Mouse (Mus musculus) liver, postnatal 0 days (tissue): Measurements from ENCODE around the gene Myo5c. TPM values are rescaled to one million over a fixed set of nuclear protein-coding genes. Genes with fewer than 3 reads are reported as not detected.
A peak's percentile ranks its signal among the peaks of the same experiment; 100 is the strongest.

ENCODE experiments used
- ATAC-seq: fragments of 200-750 bp; cut with Nextera tagmentation; 2 replicates; pipeline ENCODE4 v1.8.0; 2017; ENCODE audit warnings: mild to moderate bottlenecking, moderate library complexity
- DNase-seq: peaks from one replicate; pipeline ENCODE4 v3.0.0-alpha.2; 2016
- H3K27ac ChIP-seq: fragments of 300-500 bp; sonication (generic); 2 replicates; pipeline ENCODE4 v1.5.1; 2014; ENCODE audit warnings: antibody characterized with exemption, moderate library complexity, mild to moderate bottlenecking, low read depth
- H3K27me3 ChIP-seq: fragments of 300-500 bp; sonication (generic); 2 replicates; pipeline ENCODE4 v1.6.1; 2014; ENCODE audit warnings: low read length, control low read depth, mixed read lengths; ENCODE audit not compliant: insufficient read depth
- H3K36me3 ChIP-seq: fragments of 300-500 bp; sonication (generic); replicated peaks from 2 replicates; pipeline ENCODE4 v1.6.1; 2014; ENCODE audit warnings: mild to moderate bottlenecking, control low read depth, low read length, moderate library complexity, mixed read lengths; ENCODE audit not compliant: insufficient read depth
- H3K4me1 ChIP-seq: fragments of 300-500 bp; sonication (generic); 2 replicates; pipeline ENCODE4 v1.6.1; 2014; ENCODE audit warnings: antibody characterized with exemption, mild to moderate bottlenecking, control low read depth; ENCODE audit not compliant: insufficient read depth
- H3K4me2 ChIP-seq: fragments of 300-500 bp; sonication (generic); 2 replicates; pipeline ENCODE4 v1.6.1; 2014; ENCODE audit warnings: low read depth, mild to moderate bottlenecking, low read length, moderate library complexity, mixed read lengths
- H3K4me3 ChIP-seq: fragments of 300-500 bp; sonication (generic); 2 replicates; pipeline ENCODE4 v1.5.1; 2014; ENCODE audit warnings: low read depth, low read length
- H3K9ac ChIP-seq: fragments of 300-500 bp; sonication (generic); replicated peaks from 2 replicates; pipeline ENCODE4 v1.6.1; 2014; ENCODE audit warnings: mild to moderate bottlenecking, moderate library complexity
- H3K9me3 ChIP-seq: fragments of 300-500 bp; sonication (generic); 2 replicates; pipeline ENCODE4 v1.6.1; 2016; ENCODE audit warnings: mild to moderate bottlenecking, control low read depth, low read length, mixed read lengths
- CTCF ChIP-seq: sonication (generic); IDR thresholded peaks from 2 replicates; pipeline ENCODE4 v1.5.1; 2016; ENCODE audit warnings: antibody characterized with exemption, low read depth
- EP300 ChIP-seq: IDR thresholded peaks from 2 replicates; pipeline ENCODE4 v1.6.1; 2016; ENCODE audit warnings: antibody characterized with exemption, low read depth, mild to moderate bottlenecking
- WGBS: fragments of 180-500 bp; shearing (Covaris S2); extraction: QIAGEN DNeasy Blood & Tissue Kit; methylation state at CpG from one replicate; pipeline ENCODE4 v1.1.7; 2014; ENCODE audit not compliant: insufficient replicate concordance; 5-methylcytosine and 5-hydroxymethylcytosine counted together
- polyA plus RNA-seq: library from polyadenylated mRNA; unstranded; fragments of >200 nt; fragmentation: Nextera tagmentation; extraction: Ambion mirVana; gene quantifications from 2 replicates; pipeline ENCODE4 v1.2.1, GENCODE M21; 2015

The Myo5c gene
- polyA plus RNA-seq, 1 experiment from 2014 or later = 0.48 TPM

DNA sequence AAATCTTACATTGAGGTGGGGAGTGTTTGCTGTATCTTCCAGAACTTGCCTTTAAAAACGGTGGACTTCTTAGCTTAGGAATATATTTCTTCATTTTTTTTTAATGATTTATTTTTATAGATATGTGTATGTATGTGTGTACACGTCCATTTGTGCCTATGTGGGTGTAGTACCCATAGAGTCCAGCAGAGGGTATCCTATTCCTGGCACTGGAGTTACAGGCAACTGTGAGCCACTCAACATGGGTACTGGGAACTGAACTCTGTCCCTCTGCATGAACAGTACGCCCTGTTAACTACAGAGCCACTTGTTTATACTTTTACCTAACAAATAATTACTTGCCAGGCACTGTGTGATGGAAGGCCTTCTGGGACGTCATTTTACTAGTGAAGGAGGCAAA lies 27.8 kb downstream of the Myo5c start:
- 81% methylated on average over 4 of the region's 4 CpGs for WGBS
- Histone ChIP-seq H3K27me3 (no peaks in the 10 kb centered on the region), H3K4me3 (no peak overlapping the region), H3K9ac (no peak overlapping the region), H3K27ac (no peak overlapping the region), H3K4me2 (no peak overlapping the region), H3K9me3 (no peaks in the 10 kb centered on the region), H3K4me1 (0 out of 2 replicates have a peak, but pooled peaks cover 3% of the 10 kb centered on the region), H3K36me3 (no peaks in the 10 kb centered on the region)
- DNase-seq (no peak), ATAC-seq (no peak)
- TF ChIP-seq CTCF (peak; percentile 50), EP300 (no peak)

DNA sequence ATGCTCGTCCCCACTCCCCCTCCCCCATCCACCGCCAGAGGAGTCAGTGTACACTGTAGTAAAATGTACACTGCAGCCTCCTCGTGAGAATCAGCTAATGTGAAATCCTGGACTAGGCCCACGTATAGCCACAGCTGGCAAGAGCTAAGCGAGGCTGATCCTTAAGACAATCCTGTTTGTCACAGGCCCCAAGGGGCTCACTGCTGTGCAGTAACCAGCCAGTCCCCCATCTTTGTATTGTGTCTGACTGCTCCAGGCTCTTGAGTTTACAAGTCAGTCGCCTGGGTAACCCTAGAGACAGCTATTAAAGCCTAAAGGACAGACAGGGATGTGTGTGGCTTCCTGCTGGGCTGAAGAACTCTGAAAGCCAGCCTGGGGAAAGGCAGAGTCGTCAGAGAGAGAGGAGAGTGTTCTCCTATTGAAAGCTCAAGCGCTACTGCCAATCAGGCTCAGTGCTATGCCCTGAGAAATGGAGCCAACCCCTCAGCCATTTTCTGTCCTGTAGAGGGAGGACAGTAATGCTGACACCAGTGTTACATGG lies 29.6 kb downstream of the Myo5c start:
- 0 out of 2 replicates have a peak, but pooled peaks cover 3% of the 10 kb centered on the region for H3K4me1 ChIP-seq
- H3K27me3 ChIP-seq = no peaks in the 10 kb centered on the region
- H3K4me3 ChIP-seq = no peak overlapping the region
- DNase-seq (no peak), ATAC-seq (no peak)
- H3K9ac ChIP-seq = no peak overlapping the region
- WGBS = 35% methylated on average over 8 of the region's 8 CpGs
- no peak for TF ChIP-seq CTCF
- TF ChIP-seq EP300 = no peak
- H3K9me3 ChIP-seq = no peaks in the 10 kb centered on the region
- no peak overlapping the region for H3K4me2 ChIP-seq
- no peak overlapping the region for H3K27ac ChIP-seq
- H3K36me3 ChIP-seq = no peaks in the 10 kb centered on the region

GRCm38 (mm10) chr9:75262235-75262826 lies 30.5 kb downstream of the Myo5c start:
- Histone ChIP-seq H3K36me3 (no peaks in the 10 kb centered on the region), H3K27ac (no peak overlapping the region), H3K9ac (no peak overlapping the region), H3K27me3 (no peaks in the 10 kb centered on the region), H3K4me2 (no peak overlapping the region), H3K4me1 (peaks cover 5% of the 10 kb centered on the region; the same call in 1 of the 2 replicates), H3K4me3 (no peak overlapping the region), H3K9me3 (no peaks in the 10 kb centered on the region)
- ATAC-seq (peak; percentile 26), DNase-seq (no peak)
- TF ChIP-seq EP300 = no peak
- TF ChIP-seq CTCF = peak; percentile 57
- 45% methylated on average over 8 of the region's 8 CpGs for WGBS

- DNase-seq (no peak), ATAC-seq (peak; percentile 56; the same call in 1 of the 2 replicates)
- no peaks in the 10 kb centered on the region for H3K27me3 ChIP-seq
- peaks cover 5% of the 10 kb centered on the region; the same call in 1 of the 2 replicates for H3K4me1 ChIP-seq
- H3K27ac ChIP-seq = no peak overlapping the region
- H3K9me3 ChIP-seq = no peaks in the 10 kb centered on the region
- no peak overlapping the region for H3K4me2 ChIP-seq
- WGBS = 52% methylated on average over 3 of the region's 3 CpGs
- TF ChIP-seq CTCF = no peak
- no peak for TF ChIP-seq EP300
- H3K9ac ChIP-seq = no peak overlapping the region
- H3K36me3 ChIP-seq = no peaks in the 10 kb centered on the region
- no peak overlapping the region for H3K4me3 ChIP-seq
Observed at GRCm38 (mm10) chr9:75264008-75264718, 32.3 kb downstream of the Myo5c start.

DNA sequence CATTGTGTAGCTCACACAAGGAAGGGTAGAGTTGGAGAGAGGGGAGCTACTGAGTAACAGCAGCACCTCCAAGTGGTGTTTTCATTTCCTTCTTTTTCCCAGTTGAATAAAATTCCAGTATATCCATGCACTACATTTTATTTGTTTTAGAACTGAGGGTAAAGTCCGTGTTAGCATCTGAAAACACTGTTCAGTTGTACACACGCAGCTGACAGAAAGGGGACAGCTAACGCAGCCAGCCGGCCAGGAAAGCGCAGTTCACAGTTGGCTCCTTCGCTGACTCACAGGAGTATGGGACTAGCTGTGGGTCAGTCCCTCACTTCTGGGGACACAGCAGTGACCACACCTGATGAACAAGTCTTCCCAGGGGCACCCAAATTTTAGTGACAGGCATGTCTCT lies 35.3 kb downstream of the Myo5c start:
- DNase-seq (no peak), ATAC-seq (peak; percentile 73)
- Histone ChIP-seq H3K27ac (no peak overlapping the region), H3K9ac (no peak overlapping the region), H3K36me3 (no peaks in the 10 kb centered on the region), H3K4me2 (no peak overlapping the region), H3K9me3 (no peaks in the 10 kb centered on the region), H3K4me3 (no peak overlapping the region), H3K4me1 (peaks cover 5% of the 10 kb centered on the region; the same call in 1 of the 2 replicates), H3K27me3 (no peaks in the 10 kb centered on the region)
- 60% methylated on average over 6 of the region's 6 CpGs for WGBS
- TF ChIP-seq EP300 (no peak), CTCF (peak; percentile 16; the same call in 1 of the 2 replicates)

DNA sequence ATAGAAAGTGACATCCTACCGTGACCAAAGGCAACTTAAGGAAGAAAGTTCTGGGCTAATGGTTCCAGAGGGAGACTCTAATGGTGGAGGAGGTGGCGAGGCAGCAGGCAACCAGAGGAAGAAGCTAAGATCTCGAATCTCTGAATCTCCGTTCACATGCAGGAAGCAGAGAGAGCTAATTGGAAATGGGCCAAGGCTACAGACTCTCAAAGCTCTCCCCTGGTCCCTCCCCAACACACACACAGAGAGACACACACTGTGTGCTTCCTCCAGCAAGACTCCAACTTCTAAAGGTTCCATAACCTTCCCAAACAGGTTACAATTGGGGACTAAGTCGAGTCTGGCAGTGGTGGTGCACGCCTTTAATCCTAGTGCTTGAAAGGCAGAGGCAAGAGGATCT lies 38.6 kb downstream of the Myo5c start:
- no peaks in the 10 kb centered on the region for H3K27me3 ChIP-seq
- WGBS = 38% methylated on average over 6 of the region's 6 CpGs
- DNase-seq = no peak
- ATAC-seq = no peak
- TF ChIP-seq CTCF = no peak
- H3K4me1 ChIP-seq = peaks cover 5% of the 10 kb centered on the region; the same call in 1 of the 2 replicates
- no peak overlapping the region for H3K27ac ChIP-seq
- H3K9ac ChIP-seq = no peak overlapping the region
- no peaks in the 10 kb centered on the region for H3K9me3 ChIP-seq
- H3K36me3 ChIP-seq = no peaks in the 10 kb centered on the region
- no peak overlapping the region for H3K4me2 ChIP-seq
- no peak overlapping the region for H3K4me3 ChIP-seq
